Mouse (Mus musculus) natural killer cell, adult 2 months (primary cell): ENCODE data around the gene Gcnt3.

Experiments
- DNase-seq, 2 experiments: peaks; one replicate each; pipeline ENCODE4 v3.0.0; 2022; ENCODE audit warnings: low spot score in 2 of 2

Gene Gcnt3

DNA sequence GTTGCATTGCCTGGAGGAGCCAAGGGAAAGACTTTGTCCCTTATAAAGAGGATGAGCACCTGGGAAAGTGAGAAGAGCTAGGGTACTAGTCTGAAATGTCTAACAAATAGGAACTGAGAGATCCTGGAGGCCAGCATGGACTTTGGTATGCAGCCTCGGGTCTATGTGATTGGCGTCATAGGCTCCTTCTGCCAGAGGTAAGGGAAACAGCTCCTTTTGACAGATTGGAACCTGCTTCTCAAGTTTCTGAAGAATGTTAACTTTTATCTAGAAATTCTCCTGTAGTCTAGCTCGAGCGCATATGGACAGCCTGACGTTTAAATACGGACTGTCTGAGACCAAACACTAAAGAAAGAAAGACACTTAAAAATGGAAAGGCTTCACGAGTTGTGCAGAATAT is at the start of gene Gcnt3:
Gene Gcnt3, minus strand, starts transcription at position 101 of the 400 bp plus-strand sequence.
- DNase-seq = no peak

DNA sequence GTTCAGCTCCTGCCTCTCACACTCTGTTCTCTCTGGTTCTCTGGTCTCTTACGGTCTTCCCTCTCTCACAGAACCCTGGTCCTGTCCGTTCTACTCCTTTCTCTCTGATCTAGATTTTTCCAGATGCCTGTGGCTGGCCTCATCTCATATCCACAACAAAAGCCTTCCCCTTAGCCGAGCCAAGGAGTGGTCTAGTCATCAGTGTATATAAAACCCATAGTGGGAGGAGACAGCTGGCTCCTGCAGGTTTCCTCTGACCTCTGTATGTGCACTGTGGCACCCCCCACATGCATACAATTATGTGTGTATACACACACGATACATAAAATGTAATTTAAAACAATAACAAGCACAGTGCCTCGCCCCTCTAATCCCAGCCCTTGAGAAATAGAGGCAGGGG is 49.5 kb upstream of the Gcnt3 start:
- no peak for DNase-seq

DNA sequence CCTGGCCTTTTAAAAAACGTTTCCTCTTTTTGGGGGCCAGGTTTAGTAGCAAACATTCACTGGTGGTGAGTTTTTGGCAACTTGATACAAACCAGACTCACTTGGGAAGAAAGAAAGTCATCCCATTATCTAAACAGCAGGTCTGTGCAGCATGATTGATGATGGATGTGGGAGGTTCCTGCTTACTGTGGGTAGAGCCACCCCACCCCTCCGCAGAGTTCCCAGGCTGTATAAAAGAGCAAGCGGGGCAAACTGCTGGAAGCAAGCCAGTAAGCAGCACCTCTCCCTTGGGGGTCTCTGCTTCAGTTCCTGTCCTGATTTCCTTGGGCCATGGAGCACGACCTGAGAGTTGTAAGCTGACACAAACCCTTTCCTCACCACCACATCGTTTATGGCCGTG is 48.2 kb upstream of the Gcnt3 start:
- no peak for DNase-seq

DNA sequence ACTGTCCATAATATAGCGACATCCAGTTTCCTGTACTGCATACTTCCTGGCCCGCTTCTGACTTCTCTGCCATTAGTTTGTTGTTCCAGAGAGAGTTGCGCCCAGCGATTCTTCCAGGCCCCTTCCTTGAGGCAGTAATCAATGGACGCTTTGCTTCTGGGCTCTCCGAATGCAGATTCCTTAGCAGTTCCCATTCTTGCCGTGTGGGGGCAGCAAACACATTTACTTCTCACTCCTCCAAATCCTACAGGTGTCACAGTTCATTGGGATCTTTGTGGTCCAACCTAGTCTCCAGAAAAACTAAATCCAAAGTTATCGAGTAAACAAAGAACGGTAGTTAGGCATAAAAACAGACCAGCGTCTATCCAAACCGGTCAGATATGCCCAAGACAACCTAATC is 46.2 kb upstream of the Gcnt3 start:
- DNase-seq = peak in 1 of 2 experiments; percentile 22

DNA sequence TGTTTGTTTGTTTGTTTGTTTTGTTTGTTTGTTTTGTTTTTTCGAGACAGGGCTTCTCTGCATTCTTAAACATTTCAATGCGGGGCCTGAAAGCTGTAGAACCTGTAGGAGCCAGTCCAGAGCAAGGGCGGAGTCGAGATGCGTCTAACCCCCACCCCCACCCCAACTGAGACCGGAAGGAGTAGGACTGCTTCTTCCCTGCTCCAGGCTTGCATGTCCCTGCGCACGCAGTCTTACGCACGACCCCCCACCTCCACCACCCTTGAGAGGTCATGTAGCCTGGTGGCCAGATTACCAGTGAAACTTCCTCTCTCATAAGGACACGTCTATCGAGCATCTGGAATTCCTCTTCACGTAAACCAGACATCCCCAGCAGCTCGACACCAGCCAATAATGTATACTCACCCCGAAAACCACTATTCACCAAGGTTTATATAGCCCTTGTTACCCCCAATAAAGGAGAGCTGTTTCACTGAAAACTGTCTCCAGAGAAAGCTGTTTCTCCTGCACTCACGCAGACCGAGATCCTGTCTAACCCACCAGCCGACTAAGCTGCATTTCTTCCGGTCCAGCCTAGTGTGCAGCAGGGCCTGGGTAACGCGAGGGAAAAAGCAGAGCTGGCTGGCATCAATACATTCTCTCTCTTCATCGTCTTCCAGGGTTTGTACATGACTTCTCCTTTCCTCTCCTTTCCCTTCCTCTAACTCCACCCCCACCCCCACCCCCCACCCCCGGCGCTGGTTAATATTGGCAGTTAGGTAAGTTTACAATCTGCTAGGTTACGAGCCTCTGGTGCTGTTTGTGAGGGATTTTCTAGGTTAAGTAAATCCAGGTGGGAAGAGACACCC is 44.7 kb upstream of the Gcnt3 start:
- DNase-seq = no peak

DNA sequence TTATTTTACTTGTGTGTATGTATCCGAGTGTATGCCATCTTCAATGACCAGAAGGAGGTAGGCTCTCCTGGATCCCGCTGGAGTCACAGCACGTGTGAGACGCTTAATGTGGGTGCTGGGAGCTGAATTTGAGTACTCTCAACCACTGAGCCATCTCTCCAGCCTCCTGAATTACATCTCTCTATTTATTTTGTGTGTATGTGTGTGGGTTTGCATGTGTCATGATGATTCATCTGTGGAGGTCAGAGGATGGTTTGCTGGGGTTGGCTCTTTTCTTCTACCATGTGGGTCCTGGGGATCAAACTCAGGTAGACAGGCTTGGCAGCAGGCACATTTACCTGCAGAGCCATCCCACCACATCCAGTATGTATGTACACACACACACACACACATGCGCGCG is 43.9 kb upstream of the Gcnt3 start:
- DNase-seq = no peak

DNA sequence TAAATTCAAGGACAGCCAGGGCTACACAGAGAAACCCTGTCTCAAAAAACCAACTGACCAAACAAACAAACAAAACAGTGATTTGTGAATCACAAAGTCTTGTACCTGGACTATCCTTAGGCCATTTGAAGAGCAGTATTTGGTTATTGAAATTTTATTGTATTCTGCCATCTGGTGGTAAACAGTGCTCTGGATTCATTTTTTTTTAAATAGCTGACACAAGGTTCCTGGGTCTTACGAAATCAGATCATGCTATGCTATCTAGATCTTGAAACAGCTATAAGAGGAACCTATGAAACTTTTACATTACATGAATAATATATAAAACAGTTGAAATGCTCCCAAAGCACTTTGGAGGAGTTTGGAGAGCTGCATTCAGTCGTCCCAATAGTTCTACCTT is 43.1 kb upstream of the Gcnt3 start:
- DNase-seq = no peak

DNA sequence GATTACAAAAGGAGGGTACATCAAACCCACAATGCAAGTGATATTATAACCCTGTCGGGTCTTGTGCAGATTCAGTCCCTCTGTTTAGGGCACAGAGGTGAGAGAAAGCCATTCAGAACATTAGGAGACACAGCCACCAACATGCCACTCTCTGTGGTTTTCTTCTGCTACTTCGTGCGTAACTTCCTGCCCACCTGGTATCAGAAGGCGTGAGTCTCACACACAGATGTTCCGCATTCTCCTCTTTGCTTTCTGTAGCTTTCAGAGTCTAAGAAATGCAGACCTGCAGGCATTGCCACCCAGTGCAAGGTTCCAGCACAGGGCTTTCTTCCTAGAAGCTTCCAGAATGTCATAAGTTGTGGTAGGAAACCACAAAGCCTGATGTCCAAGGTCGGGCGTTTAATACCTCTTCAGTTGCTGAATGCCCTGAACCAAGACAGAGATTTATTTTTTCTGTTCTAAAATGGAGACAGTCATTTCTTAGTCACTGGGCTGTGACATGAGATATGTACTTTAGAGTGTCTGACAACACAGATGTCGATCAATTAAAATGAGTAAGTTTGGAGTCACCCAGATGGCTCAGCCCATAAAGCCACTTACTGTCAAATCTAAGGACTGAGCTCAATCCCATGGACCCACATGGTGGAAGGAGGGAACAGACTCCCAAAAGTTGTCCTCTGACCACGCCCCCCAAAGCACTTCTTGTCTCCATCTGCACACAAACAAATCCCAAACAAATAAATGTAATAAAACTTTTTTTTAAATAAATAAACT is 42.3 kb upstream of the Gcnt3 start:
- peak; percentile 19 to 71 for DNase-seq

DNA sequence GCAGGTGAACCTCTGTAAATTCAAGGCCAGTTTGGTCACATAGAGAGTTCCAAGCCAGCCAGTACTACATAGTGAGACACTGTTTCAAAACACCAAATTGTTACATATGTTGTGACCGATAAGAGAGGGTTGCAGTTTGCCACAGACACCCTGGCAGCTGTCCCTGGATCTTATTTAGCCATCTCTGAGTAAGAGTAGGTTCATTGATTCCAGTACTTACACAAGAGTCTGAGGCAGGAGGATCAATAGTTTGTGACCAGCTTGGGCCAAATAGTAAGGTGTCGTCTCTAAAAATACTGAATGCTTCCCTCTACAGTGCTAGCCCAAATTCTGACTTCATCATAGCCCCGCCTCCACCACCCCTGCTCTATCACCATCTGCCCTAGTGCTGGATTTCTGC is 40.1 kb upstream of the Gcnt3 start:
- DNase-seq = no peak

DNA sequence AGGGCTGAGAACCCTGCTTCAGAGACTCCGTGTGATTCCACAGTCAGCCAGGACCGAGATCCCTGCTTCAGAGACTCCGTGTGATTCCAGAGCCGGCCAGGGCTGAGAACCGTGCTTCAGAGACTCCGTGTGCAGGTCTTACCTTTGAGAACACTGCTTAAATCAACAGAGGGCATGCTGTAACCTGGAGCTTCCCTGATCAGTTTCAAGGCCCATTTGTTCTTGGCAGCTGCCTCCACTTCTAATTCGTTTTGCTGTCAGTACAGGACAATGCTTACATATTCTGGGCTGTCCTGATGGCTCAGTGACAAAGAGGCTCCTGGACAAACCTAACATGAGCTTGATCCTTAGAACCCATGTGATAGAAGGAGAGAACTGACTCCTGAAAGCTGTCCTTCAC is 39.3 kb upstream of the Gcnt3 start:
- no peak for DNase-seq

DNA sequence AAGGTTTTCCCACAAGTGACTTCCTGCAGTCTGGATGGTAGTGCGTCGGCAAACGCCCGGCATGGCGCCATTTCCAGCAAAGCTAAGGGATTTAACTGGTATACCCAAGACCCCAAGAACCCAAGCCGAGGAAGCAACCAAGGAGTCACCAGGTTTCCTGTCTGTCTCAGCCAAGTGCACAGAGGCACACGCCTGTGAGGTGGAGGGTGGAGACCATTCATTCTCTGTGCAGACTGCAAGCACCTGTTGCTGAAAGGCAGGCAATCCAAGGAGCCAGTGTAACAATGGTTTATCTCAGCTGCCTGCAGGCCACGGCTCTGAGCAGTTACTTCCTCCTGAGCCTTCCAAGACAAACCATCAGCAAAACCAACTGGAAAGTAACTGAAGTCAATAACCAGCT is 34.5 kb upstream of the Gcnt3 start:
- DNase-seq = no peak

DNA sequence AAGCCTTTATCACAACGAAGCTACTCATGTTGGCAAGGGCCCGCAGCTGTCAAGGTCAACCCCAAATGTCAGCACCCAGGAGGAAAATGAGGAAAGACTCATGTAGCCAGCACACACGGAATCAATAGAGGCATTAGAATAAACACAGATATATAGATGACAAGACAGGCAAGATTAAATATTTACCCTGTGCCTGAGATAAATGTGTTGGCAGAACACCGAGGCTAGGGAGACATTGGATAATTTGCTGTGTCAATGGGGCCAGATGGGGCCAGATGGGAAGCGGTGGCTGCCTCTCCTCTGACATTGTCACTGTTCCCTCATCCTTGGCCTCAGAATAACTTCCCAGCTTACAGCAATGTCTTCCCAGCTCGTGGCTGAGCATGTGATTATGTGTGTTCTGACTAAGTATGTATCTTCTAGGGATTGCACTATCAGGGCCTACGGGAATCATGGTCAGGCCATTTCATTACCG is 32.1 kb upstream of the Gcnt3 start:
- no peak for DNase-seq

DNA sequence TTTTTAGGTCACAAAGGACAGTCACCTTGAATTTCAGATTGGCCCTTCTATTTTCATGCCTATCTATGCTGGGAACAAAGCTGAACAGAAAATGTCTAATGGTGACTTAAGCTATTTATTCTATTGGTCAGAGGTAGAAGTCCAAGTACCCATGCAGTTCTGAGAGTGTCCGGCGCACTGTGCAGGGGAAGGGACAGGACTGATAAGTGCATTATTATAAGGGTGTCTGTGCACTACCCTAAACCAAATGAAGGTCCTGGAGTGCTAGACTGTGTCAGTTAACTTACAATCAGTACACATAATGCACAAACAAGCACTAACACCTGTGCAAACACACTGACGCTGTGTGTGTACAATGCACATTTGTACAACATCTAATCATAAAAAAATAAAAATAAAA is 29.6 kb upstream of the Gcnt3 start:
- no peak for DNase-seq

DNA sequence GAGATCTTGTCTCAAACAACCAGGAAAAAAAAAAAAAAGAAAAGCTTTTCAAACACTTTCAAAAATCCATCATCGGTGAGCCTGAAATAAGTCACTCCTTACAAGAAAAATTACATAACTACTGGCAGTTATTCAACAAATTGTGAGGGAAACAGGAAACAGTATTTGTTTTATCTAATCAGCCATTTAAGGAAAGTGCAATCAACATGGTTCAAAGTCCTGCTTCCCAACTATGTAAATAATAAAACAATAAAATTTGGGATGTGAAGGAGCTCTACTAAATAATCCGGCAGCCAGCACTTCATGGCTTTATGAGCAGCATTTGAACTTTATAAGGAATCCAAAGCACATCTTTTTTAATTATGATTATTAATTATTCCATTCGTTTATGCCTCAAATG is 24.1 kb upstream of the Gcnt3 start:
- DNase-seq = no peak

DNA sequence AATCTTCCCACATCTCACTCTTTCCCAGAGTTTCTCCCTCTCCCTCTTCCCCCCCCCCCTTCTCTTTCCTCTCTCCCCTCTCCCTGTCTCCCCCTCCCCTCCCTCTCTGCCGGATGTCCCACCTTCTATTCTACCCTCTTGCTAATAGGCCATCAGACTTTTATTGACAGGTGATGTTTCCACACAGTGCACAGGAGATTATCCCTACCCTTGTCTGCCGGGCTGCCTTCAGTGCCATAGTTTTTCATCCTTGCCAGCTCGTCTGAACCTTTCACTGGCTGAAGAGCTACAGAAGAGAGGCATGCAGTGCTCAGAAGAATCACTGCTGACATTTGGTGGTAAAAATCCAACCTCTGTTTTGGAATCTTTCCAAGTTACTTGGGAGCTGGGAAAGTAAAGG is 15.5 kb upstream of the Gcnt3 start:
- no peak for DNase-seq

DNA sequence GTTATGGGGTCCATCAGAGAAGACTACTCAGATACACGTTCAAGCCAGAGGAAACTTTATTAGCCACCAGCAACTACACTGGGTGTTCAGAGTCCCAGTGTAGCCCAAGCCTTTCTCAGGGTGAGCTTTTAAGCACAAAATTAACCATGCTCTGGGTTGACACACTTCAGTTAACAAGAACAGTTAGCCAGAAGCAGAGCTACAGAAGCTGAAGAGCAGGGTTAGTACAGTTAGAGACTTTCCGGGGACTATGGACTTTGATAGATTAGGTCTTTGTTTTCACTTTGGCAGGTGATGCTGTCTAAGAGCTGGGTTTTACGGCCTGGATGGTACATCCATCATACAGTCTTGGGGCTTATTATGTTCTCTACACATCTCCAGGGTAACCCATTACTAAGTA is 14.8 kb upstream of the Gcnt3 start:
- DNase-seq = no peak

DNA sequence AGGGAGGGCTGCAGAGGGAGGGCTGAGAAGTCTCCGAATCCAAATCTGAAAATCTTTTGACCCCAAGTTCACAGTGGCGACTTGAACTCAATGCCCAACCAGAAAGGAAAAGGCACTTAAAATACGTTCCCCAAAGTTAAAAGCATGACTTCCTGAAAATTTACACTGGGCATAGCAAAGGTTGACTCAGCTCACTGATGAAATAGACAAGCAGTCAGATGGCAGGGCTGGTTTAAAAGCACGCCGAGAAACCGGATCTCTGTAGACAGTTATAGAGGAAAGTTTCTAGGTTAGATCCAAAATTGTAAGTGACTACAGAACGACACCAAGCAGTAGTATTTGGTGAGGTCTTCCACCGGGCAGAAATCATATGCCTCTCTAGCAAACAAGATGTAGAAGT is 12.0 kb upstream of the Gcnt3 start:
- DNase-seq = no peak

DNA sequence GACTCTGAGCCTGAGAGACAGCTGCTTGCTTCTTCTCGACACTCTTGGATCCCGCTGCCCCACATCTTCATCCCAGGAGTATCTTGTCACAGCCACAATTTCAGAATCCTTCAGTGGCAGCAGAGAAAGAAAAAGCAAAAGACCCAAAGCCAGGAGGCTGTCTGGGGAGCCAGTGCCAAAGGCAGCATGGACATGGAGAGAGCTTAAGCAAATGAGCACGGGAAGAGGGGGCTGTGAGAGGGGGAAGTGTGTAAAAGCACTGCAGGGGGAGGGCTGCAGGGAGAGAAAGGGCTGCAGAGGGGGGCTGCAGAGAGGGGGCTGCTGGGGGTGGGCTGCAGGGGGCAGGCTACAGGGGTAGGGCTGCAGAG is 11.5 kb upstream of the Gcnt3 start:
- DNase-seq = no peak

DNA sequence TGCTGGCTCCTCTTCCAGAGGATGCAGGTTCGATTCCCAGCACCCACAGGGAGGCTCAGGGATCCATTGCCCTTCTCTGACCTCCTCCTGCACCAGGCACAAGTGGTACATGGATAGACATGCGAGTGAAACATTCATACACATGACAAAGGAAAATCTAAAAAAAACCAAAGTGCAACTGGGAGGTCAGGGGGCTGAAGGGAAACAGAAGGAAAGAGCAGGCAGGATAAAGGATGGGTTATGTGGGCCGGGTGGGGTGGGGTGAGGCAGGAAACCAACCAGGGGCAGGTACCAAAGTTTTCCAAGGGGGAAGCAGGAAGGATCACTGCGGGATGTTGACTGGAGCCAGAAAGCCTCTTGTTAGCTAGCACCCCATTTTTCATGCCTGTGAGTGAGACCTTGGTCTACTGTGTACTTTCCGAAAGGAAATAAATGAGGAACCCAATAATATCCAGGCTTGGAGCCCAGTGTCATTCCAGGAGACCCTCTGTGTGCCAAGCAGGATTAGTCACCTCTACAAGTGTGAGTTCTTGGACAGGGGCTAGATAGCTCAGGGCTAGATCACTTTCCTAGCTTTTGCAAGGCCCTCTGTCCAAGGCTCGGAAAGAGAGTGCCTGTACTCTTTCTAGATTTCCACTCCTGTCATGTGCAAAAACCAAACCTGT is 11.0 kb upstream of the Gcnt3 start:
- DNase-seq = no peak

DNA sequence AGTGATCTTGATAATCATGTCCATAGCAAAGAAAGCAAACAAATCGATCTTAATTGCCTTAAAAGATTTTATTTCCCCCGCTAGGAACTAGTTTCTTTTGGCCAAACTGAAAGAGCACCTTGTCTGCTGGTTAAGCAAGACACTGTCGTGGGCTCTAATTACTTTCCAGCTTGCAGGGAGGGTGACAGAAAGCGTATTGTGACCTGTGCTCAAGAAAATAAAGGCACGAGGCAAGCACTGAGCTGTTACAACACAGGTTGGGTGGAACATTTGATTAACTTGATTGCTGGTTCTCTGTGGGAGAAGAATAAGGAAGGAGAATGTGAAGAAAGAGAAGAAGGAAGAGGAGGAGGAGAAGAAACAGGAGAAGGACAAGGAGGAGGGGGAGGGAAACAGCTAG is 10.4 kb upstream of the Gcnt3 start:
- no peak for DNase-seq

DNA sequence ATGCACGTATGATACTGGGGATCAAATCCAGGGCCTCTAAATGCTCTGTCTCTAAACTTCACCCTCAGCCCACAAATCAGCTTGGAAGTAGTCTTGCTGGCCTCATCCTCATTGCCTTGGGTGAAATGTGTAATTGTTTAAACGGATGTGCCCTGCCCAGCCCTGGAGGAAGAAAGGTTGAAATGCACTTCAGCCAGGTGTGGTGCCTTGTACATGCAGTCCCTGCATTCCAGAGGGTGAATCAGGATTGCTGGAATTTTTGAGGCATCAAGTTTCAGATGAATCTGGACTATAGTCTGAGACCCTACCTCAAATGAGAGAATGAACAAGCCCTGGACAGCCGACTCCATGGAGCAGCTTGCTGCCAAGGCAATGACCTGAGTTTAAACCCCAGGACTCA is 10.0 kb upstream of the Gcnt3 start:
- DNase-seq = no peak

DNA sequence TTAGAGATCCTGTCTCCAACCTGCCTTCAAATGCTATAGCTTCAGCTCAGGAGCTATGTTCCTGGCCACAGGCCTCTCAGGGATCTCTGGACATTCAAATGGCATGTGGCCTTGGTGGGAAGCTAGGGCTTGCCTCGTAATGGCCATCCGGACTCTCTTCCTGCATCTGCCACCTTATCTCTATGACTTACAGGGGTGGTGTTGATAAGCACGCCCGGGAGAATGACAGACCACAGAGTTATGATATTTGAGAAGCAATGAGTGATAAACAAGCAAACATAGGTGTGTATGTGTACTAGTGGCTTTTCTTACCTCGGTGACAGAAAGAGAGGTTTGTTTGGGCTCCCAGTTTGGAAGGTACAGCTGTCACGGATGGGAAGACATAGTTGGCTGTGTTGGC is 8.4 kb upstream of the Gcnt3 start:
- DNase-seq = no peak

DNA sequence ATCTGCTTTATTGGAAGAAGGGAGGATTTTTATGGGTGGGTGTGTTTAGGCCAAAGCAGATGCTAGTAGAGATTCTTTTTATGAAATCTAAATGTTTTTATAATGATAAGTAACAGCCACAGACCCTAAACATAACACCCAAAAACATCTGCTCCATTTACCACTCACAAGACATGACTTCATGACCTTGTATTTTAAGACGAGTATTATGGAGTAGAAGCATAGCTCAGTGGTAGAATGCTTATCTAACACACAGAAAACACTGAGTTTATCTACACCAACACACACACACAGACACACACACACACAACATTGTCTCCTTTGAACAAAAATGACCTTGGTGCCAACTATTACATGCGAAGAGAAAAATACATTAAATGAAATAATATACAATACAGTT is 7.0 kb upstream of the Gcnt3 start:
- no peak for DNase-seq
